Mouse (Mus musculus) liver, embryonic 13.5 days (tissue): ENCODE measurements around the gene Taf6l. TPM values are rescaled to one million over a fixed set of nuclear protein-coding genes. Genes with fewer than 3 reads are reported as not detected.

Source experiments
- ATAC-seq: fragments of 200-750 bp; cut with Nextera tagmentation; 2 replicates; pipeline ENCODE4 v1.8.0; 2017; ENCODE audit warnings: low read depth, mild to moderate bottlenecking, moderate number of reproducible peaks, moderate library complexity
- DNase-seq: peaks from one replicate; pipeline ENCODE4 v3.0.0; 2022
- H3K27ac ChIP-seq: fragments of 300-500 bp; sonication (generic); 2 replicates; pipeline ENCODE4 v1.5.1; 2015; ENCODE audit warnings: moderate library complexity, mild to moderate bottlenecking, inconsistent platforms
- H3K27me3 ChIP-seq: fragments of 300-500 bp; sonication (generic); 2 replicates; pipeline ENCODE4 v1.6.1; 2015; ENCODE audit warnings: mild to moderate bottlenecking, inconsistent platforms
- H3K36me3 ChIP-seq: fragments of 300-500 bp; sonication (generic); 2 replicates; pipeline ENCODE4 v1.6.1; 2015; ENCODE audit warnings: mild to moderate bottlenecking, inconsistent platforms
- H3K4me1 ChIP-seq: fragments of 300-500 bp; sonication (generic); replicated peaks from 2 replicates; pipeline ENCODE4 v1.6.1; 2015; ENCODE audit warnings: inconsistent platforms
- H3K4me2 ChIP-seq: fragments of 300-500 bp; sonication (generic); 2 replicates; pipeline ENCODE4 v1.6.1; 2015; ENCODE audit warnings: inconsistent platforms, mild to moderate bottlenecking, moderate library complexity
- H3K4me3 ChIP-seq: fragments of 300-500 bp; sonication (generic); replicated peaks from 2 replicates; pipeline ENCODE4 v1.5.1; 2015; ENCODE audit warnings: mild to moderate bottlenecking, inconsistent platforms
- H3K9ac ChIP-seq: fragments of 300-500 bp; sonication (generic); 2 replicates; pipeline ENCODE4 v1.6.1; 2015; ENCODE audit warnings: mild to moderate bottlenecking, inconsistent platforms
- H3K9me3 ChIP-seq: fragments of 300-500 bp; sonication (generic); replicated peaks from 2 replicates; pipeline ENCODE4 v1.6.1; 2016; ENCODE audit warnings: inconsistent platforms
- WGBS: fragments of 180-500 bp; shearing (Covaris S2); methylation state at CpG from one replicate; pipeline ENCODE4 v1.1.7; 2015; ENCODE audit not compliant: insufficient replicate concordance; 5-methylcytosine and 5-hydroxymethylcytosine counted together
- polyA plus RNA-seq: library from polyadenylated mRNA; unstranded; fragments of >200 nt; fragmentation: Nextera tagmentation; extraction: Ambion mirVana; gene quantifications from 2 replicates; pipeline ENCODE4 v1.2.1, GENCODE M21; 2015

Taf6l gene
- polyA plus RNA-seq, 1 experiment from 2014 or later: 16.6 TPM

DNA sequence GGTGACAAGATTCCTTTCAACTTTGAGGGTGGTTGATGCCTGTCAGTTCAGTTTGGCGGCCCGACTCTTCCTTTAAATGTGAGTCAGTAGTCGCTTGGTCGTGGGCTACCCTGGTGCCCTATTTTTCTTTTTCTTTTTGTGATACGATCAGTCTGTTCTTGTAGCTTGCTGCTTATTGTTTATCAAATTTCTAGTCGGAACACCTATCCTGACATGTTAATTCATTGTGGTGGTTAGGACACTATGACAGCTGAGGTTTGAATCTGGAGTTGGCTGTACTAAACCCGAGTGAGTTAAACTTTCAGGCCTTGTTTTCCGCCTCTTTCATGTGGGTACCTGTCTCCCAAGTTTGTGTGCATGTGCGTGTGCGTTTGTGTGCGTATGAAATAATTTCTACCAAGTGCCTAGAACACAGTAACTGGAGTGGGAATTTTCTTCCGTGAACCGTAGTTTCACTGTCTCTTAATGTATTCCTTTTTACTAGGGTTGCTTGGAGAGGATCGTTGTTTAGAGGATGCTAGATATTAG lies 28.7 kb downstream of the Taf6l start:
- ATAC-seq (no peak), DNase-seq (no peak)
- WGBS: 4% methylated on average over 14 of the region's 14 CpGs
- peak overlapping the region; percentile 98 for H3K9ac ChIP-seq
- H3K4me2 ChIP-seq: peak overlapping the region; percentile 76
- H3K27me3 ChIP-seq: no peaks in the 10 kb centered on the region
- H3K4me1 ChIP-seq: peaks cover 40% of the 10 kb centered on the region
- no peaks in the 10 kb centered on the region for H3K9me3 ChIP-seq
- H3K36me3 ChIP-seq: peaks cover 54% of the 10 kb centered on the region
- peak overlapping the region; percentile 93 for H3K27ac ChIP-seq
- H3K4me3 ChIP-seq: peak overlapping the region; percentile 96

DNA sequence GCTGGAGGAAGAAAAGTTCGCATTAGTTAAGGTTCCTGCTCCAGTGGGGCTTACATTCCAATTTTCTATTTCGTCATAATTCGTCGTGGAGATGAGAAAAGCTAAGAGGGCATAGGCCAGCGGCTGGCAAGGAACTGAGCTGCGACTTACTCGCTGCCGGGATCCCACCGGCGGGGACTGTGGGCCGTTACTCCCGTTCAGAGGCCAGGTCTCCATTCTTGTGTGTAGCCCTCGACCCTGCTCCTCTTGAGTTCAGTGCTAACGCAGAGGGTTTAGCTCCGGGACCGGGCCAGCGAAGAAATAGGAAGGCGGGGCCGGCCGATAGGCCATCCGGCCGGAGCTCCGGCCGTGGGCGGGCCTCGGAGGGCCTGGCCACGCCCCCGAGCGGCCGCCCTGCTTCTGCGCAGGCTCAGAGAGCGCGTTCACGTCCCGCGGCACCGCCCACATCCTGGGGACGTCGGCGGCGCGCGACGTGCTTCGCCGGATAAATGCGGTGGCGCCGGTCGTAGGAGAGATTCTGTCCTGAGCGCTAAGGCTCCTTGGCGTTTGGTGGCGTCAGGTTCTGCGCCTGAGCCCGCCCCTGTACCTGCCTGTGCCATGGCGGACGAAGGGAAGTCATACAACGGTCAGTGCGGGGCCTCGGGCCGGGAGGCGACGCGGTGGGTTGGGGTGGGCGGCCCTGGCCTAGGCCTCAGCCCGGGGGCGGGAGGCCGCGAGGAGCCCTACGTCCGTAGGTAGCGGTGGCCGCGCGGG lies 29.4 kb downstream of the Taf6l start, which contains the start of gene Nxf1:
TSS of gene Nxf1 (plus strand) at position 439 of the 753 bp plus-strand sequence.
- Histone ChIP-seq H3K9me3 (no peaks in the 10 kb centered on the region), H3K27me3 (no peaks in the 10 kb centered on the region), H3K9ac (peak within 1 kb of the TSS; percentile 98), H3K36me3 (peaks cover 54% of the 10 kb centered on the region), H3K4me3 (peak within 1 kb of the TSS; percentile 96), H3K4me1 (peaks cover 40% of the 10 kb centered on the region), H3K4me2 (peak within 1 kb of the TSS; percentile 76), H3K27ac (peak within 1 kb of the TSS; percentile 93)
- ATAC-seq (peak; percentile 92), DNase-seq (peak; percentile 86)
- under 1% methylated on average over 74 of the region's 75 CpGs for WGBS

DNA sequence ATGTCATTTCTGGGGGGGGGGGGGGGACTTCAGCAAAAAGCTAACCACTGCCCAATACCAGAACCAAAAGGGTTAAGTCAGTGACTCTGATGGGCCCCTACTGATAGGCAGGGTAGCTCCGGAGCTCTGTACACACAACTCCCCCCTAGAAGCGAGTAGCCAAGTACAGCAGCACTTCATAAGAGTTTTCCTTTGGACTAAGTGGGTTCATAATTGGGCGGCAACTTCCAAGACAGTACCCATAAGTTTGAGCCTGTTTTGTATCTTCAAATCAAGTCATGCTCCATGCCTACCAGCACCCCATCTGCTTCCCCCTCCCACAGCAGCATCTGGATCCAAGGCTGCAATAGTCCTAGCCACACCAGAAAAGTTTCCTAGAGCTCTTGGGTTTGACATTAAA lies 30.6 kb downstream of the Taf6l start:
- DNase-seq: no peak
- Histone ChIP-seq H3K27me3 (no peaks in the 10 kb centered on the region), H3K4me1 (peaks cover 37% of the 10 kb centered on the region), H3K9me3 (no peaks in the 10 kb centered on the region), H3K27ac (peak overlapping the region; percentile 90), H3K36me3 (peaks cover 57% of the 10 kb centered on the region), H3K4me2 (peak overlapping the region; percentile 76), H3K4me3 (peak overlapping the region; percentile 96), H3K9ac (peak overlapping the region; percentile 98)
- 27% methylated on average over 3 of the region's 3 CpGs for WGBS
- no peak for ATAC-seq

DNA sequence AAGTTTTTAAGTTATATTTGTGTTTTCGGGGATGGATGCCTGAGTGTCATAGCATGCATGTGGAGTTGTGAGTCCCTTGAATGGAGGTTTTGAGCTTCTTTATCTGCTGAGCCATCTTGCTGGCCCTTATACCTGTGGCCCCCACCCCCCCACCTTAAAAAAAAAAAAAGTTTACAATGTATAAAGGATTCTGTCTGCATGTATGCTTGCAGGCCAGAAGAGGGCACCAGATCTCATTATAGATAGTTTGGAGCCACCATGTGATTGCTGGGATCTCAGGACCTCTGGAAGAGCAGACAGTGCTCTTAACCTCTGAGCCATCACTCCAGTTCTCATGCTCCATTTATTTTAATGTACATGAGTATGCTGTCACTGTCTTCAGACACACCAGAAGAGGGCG lies 38.8 kb downstream of the Taf6l start:
- Histone ChIP-seq H3K4me1 (peaks cover 15% of the 10 kb centered on the region), H3K27ac (no peak overlapping the region; the same call in 1 of the 2 replicates), H3K4me3 (no peak overlapping the region), H3K27me3 (no peaks in the 10 kb centered on the region), H3K36me3 (peaks cover 94% of the 10 kb centered on the region), H3K9ac (no peak overlapping the region), H3K4me2 (no peak overlapping the region), H3K9me3 (no peaks in the 10 kb centered on the region)
- 64% methylated on average over 2 of the region's 2 CpGs for WGBS
- no peak for DNase-seq
- no peak for ATAC-seq

DNA sequence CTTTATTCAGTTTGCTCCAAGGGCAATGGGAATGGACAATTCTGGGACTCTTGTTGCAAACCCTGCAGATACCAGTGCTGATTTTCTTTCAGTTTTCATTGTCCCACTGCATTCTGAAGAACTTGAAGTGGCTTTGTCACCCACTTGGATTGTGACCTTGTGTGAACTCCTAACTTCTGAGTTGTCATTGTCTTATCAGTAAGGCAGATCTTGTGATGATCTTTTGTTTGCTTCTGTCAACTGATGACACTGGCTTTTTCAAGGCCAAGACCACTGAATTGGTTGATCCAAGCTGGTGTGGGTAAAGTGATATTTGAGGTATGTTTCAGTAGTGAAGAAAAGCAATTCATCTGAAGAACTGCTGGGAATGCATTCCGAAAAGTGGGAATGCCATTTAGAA lies 40.8 kb downstream of the Taf6l start:
- no peak for DNase-seq
- WGBS: 81% methylated on average over 1 of the region's 1 CpGs
- H3K27ac ChIP-seq: no peak overlapping the region
- no peaks in the 10 kb centered on the region for H3K9me3 ChIP-seq
- ATAC-seq: no peak
- no peak overlapping the region for H3K4me3 ChIP-seq
- H3K4me2 ChIP-seq: no peak overlapping the region
- peaks cover 82% of the 10 kb centered on the region for H3K36me3 ChIP-seq
- peaks cover 25% of the 10 kb centered on the region for H3K4me1 ChIP-seq
- H3K27me3 ChIP-seq: no peaks in the 10 kb centered on the region
- H3K9ac ChIP-seq: no peak overlapping the region; the same call in 1 of the 2 replicates

DNA sequence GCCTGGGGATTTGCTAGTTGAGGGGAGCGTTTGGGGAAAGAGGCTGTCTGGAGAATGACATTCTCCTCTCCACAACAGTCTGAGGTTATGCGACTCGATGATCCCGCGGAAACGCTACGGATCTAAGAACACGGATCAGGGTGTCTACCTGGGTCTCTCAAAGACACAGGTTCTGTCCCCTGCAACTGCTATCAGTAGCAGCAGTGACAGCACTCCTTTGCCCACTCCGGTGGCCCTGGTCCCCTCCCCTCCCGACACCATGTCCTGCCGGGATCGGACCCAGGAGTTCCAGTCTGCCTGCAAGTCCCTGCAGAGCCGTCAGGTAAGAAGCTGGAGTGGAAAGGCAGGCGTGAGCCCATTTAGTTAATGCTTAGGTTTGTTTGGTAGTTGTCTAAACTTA lies 44.0 kb downstream of the Taf6l start:
- H3K4me2 ChIP-seq: peak overlapping the region; percentile 84
- ATAC-seq: no peak
- DNase-seq: no peak
- H3K27me3 ChIP-seq: no peaks in the 10 kb centered on the region
- 8% methylated on average over 14 of the region's 14 CpGs for WGBS
- H3K36me3 ChIP-seq: peaks cover 82% of the 10 kb centered on the region
- peak overlapping the region; percentile 89 for H3K27ac ChIP-seq
- peak overlapping the region; percentile 72 for H3K4me3 ChIP-seq
- no peaks in the 10 kb centered on the region for H3K9me3 ChIP-seq
- peak overlapping the region; percentile 84 for H3K9ac ChIP-seq
- H3K4me1 ChIP-seq: peaks cover 39% of the 10 kb centered on the region

DNA sequence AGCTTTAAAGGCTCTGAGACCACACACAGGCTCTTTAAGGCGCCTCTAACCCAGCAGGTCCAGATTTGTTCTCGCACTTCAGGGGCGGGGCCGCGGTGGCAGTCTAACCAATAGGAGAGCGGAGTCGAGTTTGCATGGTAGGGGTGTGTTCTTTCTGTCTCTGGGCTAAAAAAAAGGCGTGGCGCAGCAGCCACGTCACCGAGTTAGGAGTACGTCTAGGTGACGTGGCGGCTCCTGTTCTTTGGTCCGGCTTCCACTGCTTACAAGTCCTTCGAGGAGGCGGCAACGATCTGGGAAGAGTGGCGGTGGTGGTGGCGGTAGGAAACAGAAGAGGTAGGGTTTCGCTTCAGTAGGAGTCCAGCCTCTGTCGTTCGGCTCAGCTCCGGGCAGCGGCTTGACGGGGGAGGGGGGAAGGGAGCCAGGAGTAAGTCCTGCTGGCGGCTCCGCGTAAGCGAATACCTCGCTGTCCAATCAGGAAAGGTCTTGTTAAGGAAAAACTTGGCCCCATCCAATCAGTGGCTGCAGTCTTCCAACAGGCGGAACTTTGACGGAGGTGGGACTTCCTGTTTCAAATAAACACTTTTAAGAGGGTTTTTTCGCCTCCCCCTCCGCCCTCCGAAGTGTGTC lies 44.9 kb downstream of the Taf6l start, which contains the start of gene Stx5a:
TSS of gene Stx5a (plus strand) at position 171 of the 627 bp plus-strand sequence.
- Histone ChIP-seq H3K9me3 (no peaks in the 10 kb centered on the region), H3K27me3 (no peaks in the 10 kb centered on the region), H3K27ac (peak within 1 kb of the TSS; percentile 89), H3K9ac (peak within 1 kb of the TSS; percentile 84), H3K4me1 (peaks cover 46% of the 10 kb centered on the region), H3K4me2 (peak within 1 kb of the TSS; percentile 84), H3K36me3 (peaks cover 77% of the 10 kb centered on the region), H3K4me3 (peak within 1 kb of the TSS; percentile 72)
- under 1% methylated on average over 36 of the region's 36 CpGs for WGBS
- peak; percentile 95 for DNase-seq
- ATAC-seq: peak; percentile 96

DNA sequence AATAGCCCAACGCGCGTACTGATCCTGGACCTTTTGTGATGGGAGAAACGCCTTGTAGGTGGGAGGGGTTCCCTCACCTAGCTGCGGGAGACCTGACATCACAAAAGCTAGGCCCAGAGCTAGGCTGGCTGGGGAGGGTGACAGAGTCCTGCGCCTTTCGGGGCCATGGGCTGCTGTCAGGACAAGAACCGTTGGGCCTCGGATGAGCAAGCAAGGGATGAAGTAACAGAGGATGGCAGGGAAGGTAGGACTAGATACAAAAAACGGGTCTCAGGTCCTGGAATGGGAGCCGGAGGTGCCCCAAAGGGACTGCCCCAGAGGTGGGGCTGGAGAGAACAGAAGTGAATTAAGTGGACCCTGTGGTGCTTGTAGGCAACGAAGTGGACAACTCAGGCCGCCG lies 45.6 kb downstream of the Taf6l start, which contains the start of gene 1700092M07Rik:
TSS of gene 1700092M07Rik (plus strand) at position 116 of the 400 bp plus-strand sequence.
- DNase-seq: no peak
- peaks cover 50% of the 10 kb centered on the region for H3K4me1 ChIP-seq
- H3K36me3 ChIP-seq: peaks cover 69% of the 10 kb centered on the region
- H3K9me3 ChIP-seq: no peaks in the 10 kb centered on the region
- H3K4me2 ChIP-seq: peak within 1 kb of the TSS; percentile 84
- no peak for ATAC-seq
- H3K27ac ChIP-seq: peak within 1 kb of the TSS; percentile 89
- peak within 1 kb of the TSS; percentile 72 for H3K4me3 ChIP-seq
- H3K9ac ChIP-seq: peak within 1 kb of the TSS; percentile 84
- WGBS: 74% methylated on average over 14 of the region's 14 CpGs
- H3K27me3 ChIP-seq: no peaks in the 10 kb centered on the region

DNA sequence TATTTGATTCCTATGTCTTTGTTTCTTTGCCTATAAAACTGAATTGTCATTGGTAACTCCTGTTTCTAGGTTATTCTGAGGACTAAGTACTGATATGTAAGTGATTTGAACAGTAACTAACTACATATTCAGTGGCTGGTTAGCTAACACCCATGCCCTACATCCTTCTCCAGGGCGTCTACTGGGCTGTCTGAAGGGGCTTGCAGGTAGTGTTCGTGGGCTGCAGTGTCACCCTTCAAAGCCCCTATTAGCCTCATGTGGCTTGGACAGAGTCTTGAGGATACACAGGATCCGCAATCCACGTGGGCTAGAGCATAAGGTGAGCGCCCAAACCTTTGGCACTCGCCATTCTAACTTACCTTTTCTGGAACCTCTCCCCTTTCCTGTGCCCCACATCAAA lies 46.6 kb downstream of the Taf6l start:
- no peak for DNase-seq
- H3K4me1 ChIP-seq: peaks cover 57% of the 10 kb centered on the region
- H3K27ac ChIP-seq: no peak overlapping the region
- no peak overlapping the region for H3K4me3 ChIP-seq
- H3K9ac ChIP-seq: no peak overlapping the region
- H3K27me3 ChIP-seq: no peaks in the 10 kb centered on the region
- ATAC-seq: no peak
- H3K4me2 ChIP-seq: no peak overlapping the region
- 80% methylated on average over 6 of the region's 6 CpGs for WGBS
- H3K36me3 ChIP-seq: peaks cover 59% of the 10 kb centered on the region
- H3K9me3 ChIP-seq: no peaks in the 10 kb centered on the region

DNA sequence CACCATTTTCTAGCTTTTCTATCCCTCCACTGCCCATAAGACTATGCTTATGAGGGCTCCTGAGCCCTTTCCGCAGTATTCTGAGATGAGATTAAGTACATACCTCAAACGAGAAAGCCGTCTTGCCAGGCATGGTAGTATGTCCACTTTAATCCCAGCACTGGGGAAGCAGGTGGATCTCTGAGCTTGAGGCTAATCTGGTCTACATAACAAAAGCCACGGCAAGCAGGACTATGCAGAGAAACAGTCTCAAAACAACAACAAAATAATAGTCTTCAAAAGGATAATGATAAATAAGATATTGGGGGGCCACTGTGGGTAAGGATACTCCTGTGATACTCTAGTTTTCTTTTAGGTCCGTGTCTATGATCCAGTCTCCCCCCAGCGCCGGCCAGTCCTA lies 47.3 kb downstream of the Taf6l start:
- Histone ChIP-seq H3K9ac (no peak overlapping the region), H3K9me3 (no peaks in the 10 kb centered on the region), H3K4me1 (peaks cover 60% of the 10 kb centered on the region), H3K27ac (no peak overlapping the region), H3K27me3 (no peaks in the 10 kb centered on the region), H3K4me3 (no peak overlapping the region), H3K36me3 (peaks cover 53% of the 10 kb centered on the region), H3K4me2 (no peak overlapping the region)
- 82% methylated on average over 7 of the region's 7 CpGs for WGBS
- ATAC-seq: no peak
- DNase-seq: no peak

DNA sequence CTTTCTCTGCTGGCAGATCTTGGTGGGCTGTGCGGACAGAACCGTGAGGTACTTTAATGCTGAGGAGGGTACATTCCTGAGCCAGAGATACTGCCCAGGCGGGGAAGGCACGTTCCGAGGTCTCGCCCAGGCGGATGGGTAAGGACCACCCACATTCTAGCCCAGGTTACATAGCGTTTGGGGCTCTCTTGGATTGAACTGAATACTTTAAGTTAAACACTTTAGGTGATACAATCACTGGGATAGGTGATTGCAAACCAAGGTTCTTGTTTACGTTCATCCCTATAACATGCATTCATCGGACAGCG lies 50.1 kb downstream of the Taf6l start:
- Histone ChIP-seq H3K9ac (peak overlapping the region; percentile 85), H3K27ac (peak overlapping the region; percentile 80), H3K9me3 (no peaks in the 10 kb centered on the region), H3K27me3 (peaks cover 3% of the 10 kb centered on the region; the same call in 1 of the 2 replicates), H3K4me1 (peaks cover 43% of the 10 kb centered on the region), H3K4me3 (peak overlapping the region; percentile 93), H3K4me2 (peak overlapping the region; percentile 92), H3K36me3 (peaks cover 40% of the 10 kb centered on the region)
- DNase-seq (no peak), ATAC-seq (peak; percentile 47)
- 1% methylated on average over 11 of the region's 11 CpGs for WGBS
